ENCODE assay signal across 8 mouse cellular contexts in genomic region chr3:133310809-133311179, GRCm38 (mm10). TPM values are rescaled to one million over a fixed set of nuclear protein-coding genes. Genes with fewer than 3 reads are reported as not detected.
DNase-seq lines count a peak whose midpoint lies in the region; ATAC-seq and TF ChIP-seq lines count a peak whose summit lies in the region.

No protein-coding gene starts in this region.

- H3K27me3 ChIP-seq in lung, embryonic 14.5 days (ENCODE audit: insufficient read depth, low read length) = no peaks in the 10 kb centered on the region
- no peaks in the 10 kb centered on the region for H3K27me3 ChIP-seq in embryonic facial prominence, embryonic 11.5 days (ENCODE audit: control insufficient read depth, insufficient read depth, low read length)
- H3K27me3 ChIP-seq in hindbrain, embryonic 16.5 days (replicated peaks; ENCODE audit: control insufficient read depth, insufficient read depth, low read length) = no peaks in the 10 kb centered on the region
- H3K27me3 ChIP-seq in midbrain, embryonic 15.5 days (replicated peaks) = no peaks in the 10 kb centered on the region

- no peaks in the 10 kb centered on the region for H3K4me1 ChIP-seq in lung, embryonic 14.5 days (ENCODE audit: insufficient read depth)
- no peaks in the 10 kb centered on the region for H3K4me1 ChIP-seq in embryonic facial prominence, embryonic 11.5 days (ENCODE audit: control insufficient read depth, insufficient read depth, low read length)
- peaks cover 5% of the 10 kb centered on the region; the same call in 1 of the 2 replicates for H3K4me1 ChIP-seq in hindbrain, embryonic 16.5 days (ENCODE audit: control insufficient read depth, insufficient read depth, low read depth, low read length)
- H3K4me1 ChIP-seq in midbrain, embryonic 15.5 days = peaks cover 19% of the 10 kb centered on the region

- peak overlapping the region; percentile 92 for H3K9ac ChIP-seq in lung, embryonic 14.5 days
- peak overlapping the region; percentile 95 for H3K9ac ChIP-seq in embryonic facial prominence, embryonic 11.5 days (replicated peaks; ENCODE audit: low read length)
- H3K9ac ChIP-seq in hindbrain, embryonic 16.5 days (ENCODE audit: low read depth, low read length) = peak overlapping the region; percentile 96
- H3K9ac ChIP-seq in midbrain, embryonic 15.5 days = peak overlapping the region; percentile 91

- no peak for TF ChIP-seq CTCF in lung, embryonic 14.5 days (IDR thresholded peaks at IDR 0.05; ENCODE audit: low read depth)

- H3K27ac ChIP-seq in lung, embryonic 14.5 days (ENCODE audit: low read depth) = peak overlapping the region; percentile 98
- H3K27ac ChIP-seq in embryonic facial prominence, embryonic 11.5 days (replicated peaks; ENCODE audit: low read depth, low read length) = peak overlapping the region; percentile 97
- H3K27ac ChIP-seq in hindbrain, embryonic 16.5 days (ENCODE audit: low read depth, low read length) = peak overlapping the region; percentile 98
- peak overlapping the region; percentile 97 for H3K27ac ChIP-seq in midbrain, embryonic 15.5 days

- peak overlapping the region; percentile 74 for H3K4me3 ChIP-seq in lung, embryonic 14.5 days (ENCODE audit: low read depth, low read length)
- peak overlapping the region; percentile 72 for H3K4me3 ChIP-seq in embryonic facial prominence, embryonic 11.5 days (ENCODE audit: low read depth, low read length)
- H3K4me3 ChIP-seq in hindbrain, embryonic 16.5 days (ENCODE audit: low read length) = peak overlapping the region; percentile 93
- peak overlapping the region; percentile 92 for H3K4me3 ChIP-seq in midbrain, embryonic 15.5 days

- 0 out of 2 replicates have a peak, but pooled peaks cover 4% of the 10 kb centered on the region for H3K9me3 ChIP-seq in lung, embryonic 14.5 days (ENCODE audit: low read depth, low read length)
- no peaks in the 10 kb centered on the region for H3K9me3 ChIP-seq in embryonic facial prominence, embryonic 11.5 days (replicated peaks; ENCODE audit: control insufficient read depth, low read length)
- H3K9me3 ChIP-seq in hindbrain, embryonic 16.5 days (ENCODE audit: control insufficient read depth, low read length) = no peaks in the 10 kb centered on the region
- no peaks in the 10 kb centered on the region for H3K9me3 ChIP-seq in midbrain, embryonic 15.5 days

- no peaks in the 10 kb centered on the region for H3K36me3 ChIP-seq in lung, embryonic 14.5 days (ENCODE audit: insufficient read depth)
- no peaks in the 10 kb centered on the region for H3K36me3 ChIP-seq in embryonic facial prominence, embryonic 11.5 days (replicated peaks; ENCODE audit: control insufficient read depth, insufficient read depth, low read depth, low read length)
- H3K36me3 ChIP-seq in hindbrain, embryonic 16.5 days (ENCODE audit: control insufficient read depth, insufficient read depth, low read length) = no peaks in the 10 kb centered on the region
- H3K36me3 ChIP-seq in midbrain, embryonic 15.5 days (replicated peaks) = no peaks in the 10 kb centered on the region

- H3K4me2 ChIP-seq in lung, embryonic 14.5 days = peak overlapping the region; percentile 72
- peak overlapping the region; percentile 72 for H3K4me2 ChIP-seq in embryonic facial prominence, embryonic 11.5 days (ENCODE audit: low read depth, low read length)
- H3K4me2 ChIP-seq in hindbrain, embryonic 16.5 days (ENCODE audit: low read length) = peak overlapping the region; percentile 64
- H3K4me2 ChIP-seq in midbrain, embryonic 15.5 days = peak overlapping the region; percentile 64

- peak; percentile 8; the same call in 1 of the 2 replicates for ATAC-seq in lung, embryonic 14.5 days (ENCODE audit: insufficient read depth)
- ATAC-seq in embryonic facial prominence, embryonic 11.5 days (replicated peaks; ENCODE audit: insufficient number of reproducible peaks, low FRiP score, low TSS enrichment, low read depth) = no peak; the same call in 1 of the 2 replicates
- peak; percentile 29 for ATAC-seq in hindbrain, embryonic 16.5 days
- peak; percentile 41 for ATAC-seq in midbrain, embryonic 15.5 days (replicated peaks)

- DNase-seq in lung, embryonic 14.5 days = no peak
- no peak for DNase-seq in lung, postnatal 4 days
- no peak for DNase-seq in embryonic facial prominence, embryonic 11.5 days (ENCODE audit: low spot score)
- DNase-seq in thymus, postnatal 36 days = no peak
- DNase-seq in left cerebral cortex, adult 18-20 months (ENCODE audit: low spot score in 2 of 2) = no peak
- DNase-seq in gastrocnemius, postnatal 10 days = no peak

- WGBS in lung, embryonic 14.5 days = 19% methylated on average over 14 of the region's 14 CpGs
- 18% methylated on average over 14 of the region's 14 CpGs for WGBS in embryonic facial prominence, embryonic 11.5 days
- WGBS in hindbrain, embryonic 16.5 days = 15% methylated on average over 14 of the region's 14 CpGs
- 10% methylated on average over 14 of the region's 14 CpGs for WGBS in midbrain, embryonic 15.5 days

RNA-seq across cellular contexts. Expression of gene Ppa2, which starts 0.9 kb away (rescaled TPM):
- polyA plus RNA-seq in lung, embryonic 14.5 days (2014; fragmentation: Nextera tagmentation; extraction: Ambion mirVana) = 109 TPM in 2 replicates
- polyA plus RNA-seq in embryonic facial prominence, embryonic 11.5 days (2014; fragmentation: Nextera tagmentation; extraction: Ambion mirVana) = 92.6 and 93.0 TPM in 2 replicates
- 80.2 and 89.2 TPM in 2 replicates for polyA plus RNA-seq in hindbrain, embryonic 16.5 days (2015; fragmentation: Nextera tagmentation; extraction: Ambion mirVana)
- 84.2 and 85.0 TPM in 2 replicates for polyA plus RNA-seq in midbrain, embryonic 15.5 days (2015; fragmentation: Nextera tagmentation; extraction: Ambion mirVana)
- 10 to 100 TPM; 50.7 to 51.8 TPM for total RNA-seq in left cerebral cortex, adult 18-20 months (2021)
- total RNA-seq in gastrocnemius, postnatal 10 days (2021) = 10 to 100 TPM; 51.0 to 51.3 TPM
